Mouse (Mus musculus): ENCODE data around the gene Cep63.

Cep63 gene

GRCm38 (mm10) chr9:102546256-102547027 is 79.9 kb downstream of the Cep63 start:
- no peak for TF ChIP-seq GATA4 (IDR thresholded peaks at IDR 0.05; ENCODE audit: insufficient replicate concordance, low read length)

GRCm38 (mm10) chr9:102545406-102546255 is 80.7 kb downstream of the Cep63 start:
- no peak for TF ChIP-seq GATA4 (IDR thresholded peaks at IDR 0.05; ENCODE audit: insufficient replicate concordance, low read length)

GRCm38 (mm10) chr9:102544773-102545366 is 81.5 kb downstream of the Cep63 start:
- no peak for TF ChIP-seq GATA4 (IDR thresholded peaks at IDR 0.05; ENCODE audit: insufficient replicate concordance, low read length)

- TF ChIP-seq GATA4 (IDR thresholded peaks at IDR 0.05; ENCODE audit: insufficient replicate concordance, low read length), result no peak
Observed at GRCm38 (mm10) chr9:102544116-102544772, 82.1 kb downstream of the Cep63 start.

- TF ChIP-seq GATA4 (IDR thresholded peaks at IDR 0.05; ENCODE audit: insufficient replicate concordance, low read length), result no peak
Observed at GRCm38 (mm10) chr9:102543761-102544115, 82.6 kb downstream of the Cep63 start.

GRCm38 (mm10) chr9:102542540-102542939 is 83.8 kb downstream of the Cep63 start:
- no peak for TF ChIP-seq GATA4 (IDR thresholded peaks at IDR 0.05; ENCODE audit: insufficient replicate concordance, low read length)

- no peak for TF ChIP-seq GATA4 (IDR thresholded peaks at IDR 0.05; ENCODE audit: insufficient replicate concordance, low read length)
Observed at GRCm38 (mm10) chr9:102541666-102542065, 84.7 kb downstream of the Cep63 start.

GRCm38 (mm10) chr9:102539699-102540098 is 86.6 kb downstream of the Cep63 start:
- TF ChIP-seq GATA4 (IDR thresholded peaks at IDR 0.05; ENCODE audit: insufficient replicate concordance, low read length), result no peak

GRCm38 (mm10) chr9:102536968-102537367 is 89.4 kb downstream of the Cep63 start:
- TF ChIP-seq GATA4 (IDR thresholded peaks at IDR 0.05; ENCODE audit: insufficient replicate concordance, low read length), result no peak
